Mouse (Mus musculus): ENCODE measurements around the gene Gm5475.

- no peak for TF ChIP-seq CTCF (IDR thresholded peaks at IDR 0.05; ENCODE audit: insufficient read depth, low read depth, low read length)
- TF ChIP-seq POLR2A (IDR thresholded peaks at IDR 0.05; ENCODE audit: insufficient read depth, low read depth, low read length): no peak
Observed at GRCm38 (mm10) chr15:100451245-100451644, 29.3 kb downstream of the Gm5475 start.
